Comparison of ENCODE assay signal across 8 mouse cellular contexts in genomic region chr8:122343758-122344157, GRCm38 (mm10). TPM values are rescaled to one million over a fixed set of nuclear protein-coding genes. Genes with fewer than 3 reads are reported as not detected.
DNase-seq lines count a peak whose midpoint lies in the region; ATAC-seq and TF ChIP-seq lines count a peak whose summit lies in the region.

No protein-coding gene starts in this region.

- no peak for TF ChIP-seq POLR2A in lung, adult 2 months (IDR thresholded peaks at IDR 0.05; ENCODE audit: borderline replicate concordance, extremely low read depth, low read depth, low read length)
- TF ChIP-seq POLR2A in myocyte (IDR thresholded peaks at IDR 0.05; ENCODE audit: insufficient read length, low read depth) = peak; percentile 55

- peaks cover 8% of the 10 kb centered on the region for H3K4me1 ChIP-seq in lung, embryonic 14.5 days (ENCODE audit: insufficient read depth)
- H3K4me1 ChIP-seq in lung, adult 2 months (ENCODE audit: control insufficient read depth, insufficient read depth, low read length) = peaks cover 6% of the 10 kb centered on the region; the same call in 1 of the 2 replicates
- peaks cover 35 to 50% of the 10 kb centered on the region in 2 experiments for H3K4me1 ChIP-seq in heart, embryonic 14.5 days (ENCODE audit: control insufficient read depth in 2 of 2, insufficient read depth in 2 of 2, low read length in 2 of 2)

- H3ac ChIP-seq in myocyte (ENCODE audit: control insufficient read depth, insufficient read length) = no peak overlapping the region

- no peaks in the 10 kb centered on the region for H3K79me2 ChIP-seq in myocyte (ENCODE audit: control insufficient read depth, insufficient read depth)

- H3K27me3 ChIP-seq in lung, embryonic 14.5 days (ENCODE audit: insufficient read depth, low read length) = peaks cover 29% of the 10 kb centered on the region
- no peaks in the 10 kb centered on the region for H3K27me3 ChIP-seq in heart, embryonic 14.5 days (ENCODE audit: control insufficient read depth, insufficient read depth, low read length)
- no peaks in the 10 kb centered on the region for H3K27me3 ChIP-seq in myocyte (ENCODE audit: control insufficient read depth, insufficient read depth, insufficient read length)

- H3K9me3 ChIP-seq in lung, embryonic 14.5 days (ENCODE audit: low read depth, low read length) = no peaks in the 10 kb centered on the region
- no peaks in the 10 kb centered on the region for H3K9me3 ChIP-seq in heart, embryonic 14.5 days (ENCODE audit: control insufficient read depth, low read length)

- no peak overlapping the region for H3K27ac ChIP-seq in lung, embryonic 14.5 days (ENCODE audit: low read depth)
- no peak overlapping the region for H3K27ac ChIP-seq in heart, embryonic 14.5 days (replicated peaks in 1 of 2; ENCODE audit: control insufficient read depth in 1 of 2, insufficient read depth in 1 of 2, low read depth in 2 of 2, low read length in 2 of 2)

- no peaks in the 10 kb centered on the region for H3K36me3 ChIP-seq in lung, embryonic 14.5 days (ENCODE audit: insufficient read depth)
- H3K36me3 ChIP-seq in heart, embryonic 14.5 days (ENCODE audit: control insufficient read depth, insufficient read depth, low read length) = peaks cover 8% of the 10 kb centered on the region
- H3K36me3 ChIP-seq in myocyte (ENCODE audit: control insufficient read depth, insufficient read depth) = no peaks in the 10 kb centered on the region

- WGBS in lung, embryonic 14.5 days = under 1% methylated on average over 14 of the region's 14 CpGs
- WGBS in lung, adult 2 months = 0% methylated on average over 12 of the region's 14 CpGs
- 0% methylated on average over 13 of the region's 14 CpGs for WGBS in heart, embryonic 14.5 days

- peak; percentile 53 for DNase-seq in lung, embryonic 14.5 days
- DNase-seq in lung, adult 2 months = no peak
- DNase-seq in cerebellum, adult 9-11 months = peak; percentile 61
- peak; percentile 18 to 56 for DNase-seq in kidney, postnatal 36 days
- no peak for DNase-seq in left cerebral cortex, adult 8-10 months (ENCODE audit: low spot score in 2 of 2)
- DNase-seq in layer of hippocampus, postnatal 25 days (ENCODE audit: extremely low spot score in 1 of 2, low spot score in 1 of 2) = no peak

- TF ChIP-seq CTCF in lung, embryonic 14.5 days (IDR thresholded peaks at IDR 0.05; ENCODE audit: low read depth) = no peak
- no peak for TF ChIP-seq CTCF in lung, adult 2 months (IDR thresholded peaks at IDR 0.05; ENCODE audit: insufficient read depth, low read length)

- peak overlapping the region; percentile 36 for H3K9ac ChIP-seq in lung, embryonic 14.5 days
- peak overlapping the region; percentile 66 for H3K9ac ChIP-seq in heart, embryonic 14.5 days (ENCODE audit: low read length)

- peak overlapping the region; percentile 30 for H3K4me3 ChIP-seq in lung, embryonic 14.5 days (ENCODE audit: low read depth, low read length)
- H3K4me3 ChIP-seq in lung, adult 2 months (replicated peaks; ENCODE audit: extremely low read depth, low read depth, low read length) = no peak overlapping the region
- peak overlapping the region; percentile 27 to 29 for H3K4me3 ChIP-seq in heart, embryonic 14.5 days (ENCODE audit: control insufficient read depth in 1 of 2, insufficient read depth in 1 of 2, low read depth in 1 of 2, low read length in 2 of 2)
- peak overlapping the region; percentile 17 for H3K4me3 ChIP-seq in myocyte

- ATAC-seq in lung, embryonic 14.5 days (ENCODE audit: insufficient read depth) = peak; percentile 59; the same call in 1 of the 2 replicates
- no peak for ATAC-seq in heart, embryonic 14.5 days (ENCODE audit: insufficient number of reproducible peaks, insufficient read depth, low FRiP score, low read depth)

- peak overlapping the region; percentile 64 for H3K4me2 ChIP-seq in lung, embryonic 14.5 days
- peak overlapping the region; percentile 68 for H3K4me2 ChIP-seq in heart, embryonic 14.5 days (ENCODE audit: low read length)
- peak overlapping the region; percentile 97 for H3K4me2 ChIP-seq in myocyte (ENCODE audit: low read depth)

TF ChIP-seq in myocyte, 11 proteins besides CTCF, POLR2A, EP300 and RAD21:
- TF ChIP-seq POLR2AphosphoS2 (IDR thresholded peaks at IDR 0.05; ENCODE audit: insufficient read length, low read depth) (peak; percentile 24), MYOD1 (IDR thresholded peaks at IDR 0.05; ENCODE audit: control insufficient read depth in 1 of 3, insufficient read length in 2 of 3, low read depth in 2 of 3) (no peak), SRF (IDR thresholded peaks at IDR 0.05; ENCODE audit: control insufficient read depth, insufficient read length, low read depth) (no peak)

RNA-seq across cellular contexts. Expression of gene Trhr2, which starts 16.8 kb away (rescaled TPM):
- not detected in 2 replicates for polyA plus RNA-seq in lung, embryonic 14.5 days (2014; fragmentation: Nextera tagmentation; extraction: Ambion mirVana)
- not detected in 2 replicates for polyA plus RNA-seq in lung, adult 2 months (2012; rRNA removed)
- polyA plus RNA-seq in heart, embryonic 14.5 days (2014; fragmentation: Nextera tagmentation; extraction: Ambion mirVana) = not detected in 2 replicates
- polyA plus RNA-seq in myocyte (2012; fragmentation: generic; extraction: Trizol) = not detected
- total RNA-seq in left cerebral cortex, adult 8-10 months (2022) = 10 to 100 TPM in 3 of 4 experiments, 1 to 10 TPM in 1; 8.6 to 11.3 (median 10.8) TPM
- total RNA-seq in layer of hippocampus, postnatal 25 days (2021) = under 1 TPM; 0.79 to 0.92 TPM

RNA-seq across cellular contexts. Expression of gene Zc3h18, which starts 32.7 kb away (rescaled TPM):
- 42.4 and 44.3 TPM in 2 replicates for polyA plus RNA-seq in lung, embryonic 14.5 days (2014; fragmentation: Nextera tagmentation; extraction: Ambion mirVana)
- polyA plus RNA-seq in lung, adult 2 months (2012; rRNA removed) = 26.8 and 29.1 TPM in 2 replicates
- 17.7 and 19.6 TPM in 2 replicates for polyA plus RNA-seq in heart, embryonic 14.5 days (2014; fragmentation: Nextera tagmentation; extraction: Ambion mirVana)
- polyA plus RNA-seq in myocyte (2012; fragmentation: generic; extraction: Trizol) = 28.8 TPM
- 10 to 100 TPM; 38.8 to 41.1 (median 40.4) TPM for total RNA-seq in left cerebral cortex, adult 8-10 months (2022)
- total RNA-seq in layer of hippocampus, postnatal 25 days (2021) = 10 to 100 TPM; 32.8 to 38.5 TPM

Comparison
In these comparisons a context has a peak if more than half of its experiments do, and no peak if none do; other contexts are left out.
1. DNase-seq: peak in lung, embryonic 14.5 days (single experiment), cerebellum, adult 9-11 months (single experiment) and kidney, postnatal 36 days (2 of 2); none in lung, adult 2 months (single experiment), left cerebral cortex, adult 8-10 months (0 of 2) and layer of hippocampus, postnatal 25 days (0 of 2).
2. Peak in every context shown above with its lines, with median percentiles within 50 percentile points of each other: H3K4me2 ChIP-seq.